Mouse (Mus musculus) embryonic fibroblast, embryonic 13.5 days (primary cell): ENCODE measurements at regions not wholly inside any gene's neighbourhood (a gene's known extent, or its start where the extent isn't known, plus 50 kb on each side); places are given as distances from the start of the nearest gene placed in this dataset.

Experiments used
- CTCF ChIP-seq: IDR thresholded peaks from 2 replicates; pipeline ENCODE4 v1.5.1; 2011; ENCODE audit warnings: mild to moderate bottlenecking, control low read depth, low read length, moderate library complexity, borderline replicate concordance; ENCODE audit not compliant: insufficient read depth
- POLR2A ChIP-seq: IDR thresholded peaks from 2 replicates; pipeline ENCODE4 v1.6.1; 2011; ENCODE audit warnings: low read depth, mild to moderate bottlenecking, control low read depth, low read length, moderate library complexity

DNA sequence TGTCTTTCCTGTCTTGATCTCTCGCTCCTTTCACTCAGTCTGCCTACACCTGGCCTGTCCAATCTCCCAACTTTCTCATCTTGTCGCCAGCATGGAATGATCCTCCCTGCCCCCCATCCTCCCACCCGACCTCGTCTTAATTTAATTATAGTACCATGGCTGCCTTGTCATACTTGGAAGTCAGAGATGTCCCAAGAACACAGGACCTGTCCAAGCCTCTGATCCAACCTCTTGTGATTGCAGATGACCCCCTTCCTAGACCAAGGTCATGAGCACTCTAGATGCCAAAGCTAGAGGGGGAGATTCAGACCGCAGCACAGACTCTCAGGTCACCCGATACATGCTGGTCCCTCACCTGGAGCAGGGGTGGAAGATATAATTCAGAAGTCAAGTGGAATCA lies 232.3 kb downstream of the Prex1 start:
- no peak for TF ChIP-seq POLR2A
- no peak for TF ChIP-seq CTCF
